Mouse (Mus musculus): ENCODE data around the gene Etfa. TPM values are rescaled to one million over a fixed set of nuclear protein-coding genes. Genes with fewer than 3 reads are reported as not detected.
A peak's percentile ranks its signal among the peaks of the same experiment; 100 is the strongest.

Gene Etfa
- polyA plus RNA-seq, 2 experiments: 77.2 to 189 TPM

- ATAC-seq (ENCODE audit: low FRiP score, low read depth) (peak; percentile 50; the same call in 1 of the 2 replicates), DNase-seq (ENCODE audit: low spot score) (peak; percentile 27)
- Histone ChIP-seq H3K9ac (ENCODE audit: low read depth, low read length, severe bottlenecking) (no peak overlapping the region), H3K4me1 (ENCODE audit: control insufficient read depth, insufficient read depth, low read length) (peaks cover 26% of the 10 kb centered on the region), H3K4me2 (replicated peaks; ENCODE audit: low read depth, low read length, severe bottlenecking) (peak overlapping the region; percentile 45), H3K9me3 (ENCODE audit: control insufficient read depth, low read length) (no peaks in the 10 kb centered on the region), H3K27ac (replicated peaks; ENCODE audit: low read depth, low read length) (no peak overlapping the region), H3K36me3 (ENCODE audit: control insufficient read depth, insufficient read depth, low read length) (no peaks in the 10 kb centered on the region), H3K27me3 (ENCODE audit: control insufficient read depth, insufficient read depth, low read length) (peaks cover 83% of the 10 kb centered on the region), H3K4me3 (replicated peaks; ENCODE audit: low read length) (peak overlapping the region; percentile 31)
- no peak for TF ChIP-seq POLR2A (IDR thresholded peaks at IDR 0.05; ENCODE audit: borderline replicate concordance, extremely low read depth, insufficient read depth, insufficient read length)
- 2% methylated on average over 55 of the region's 63 CpGs for WGBS
Measured at GRCm38 (mm10) chr9:55546176-55547010, 34.4 kb upstream of the Etfa start.

- H3K27ac ChIP-seq (replicated peaks; ENCODE audit: low read depth, low read length): no peak overlapping the region
- no peak for DNase-seq (ENCODE audit: low spot score)
- H3K9ac ChIP-seq (ENCODE audit: low read depth, low read length, severe bottlenecking): no peak overlapping the region
Measured at GRCm38 (mm10) chr9:55545556-55546175, 33.6 kb upstream of the Etfa start.

DNA sequence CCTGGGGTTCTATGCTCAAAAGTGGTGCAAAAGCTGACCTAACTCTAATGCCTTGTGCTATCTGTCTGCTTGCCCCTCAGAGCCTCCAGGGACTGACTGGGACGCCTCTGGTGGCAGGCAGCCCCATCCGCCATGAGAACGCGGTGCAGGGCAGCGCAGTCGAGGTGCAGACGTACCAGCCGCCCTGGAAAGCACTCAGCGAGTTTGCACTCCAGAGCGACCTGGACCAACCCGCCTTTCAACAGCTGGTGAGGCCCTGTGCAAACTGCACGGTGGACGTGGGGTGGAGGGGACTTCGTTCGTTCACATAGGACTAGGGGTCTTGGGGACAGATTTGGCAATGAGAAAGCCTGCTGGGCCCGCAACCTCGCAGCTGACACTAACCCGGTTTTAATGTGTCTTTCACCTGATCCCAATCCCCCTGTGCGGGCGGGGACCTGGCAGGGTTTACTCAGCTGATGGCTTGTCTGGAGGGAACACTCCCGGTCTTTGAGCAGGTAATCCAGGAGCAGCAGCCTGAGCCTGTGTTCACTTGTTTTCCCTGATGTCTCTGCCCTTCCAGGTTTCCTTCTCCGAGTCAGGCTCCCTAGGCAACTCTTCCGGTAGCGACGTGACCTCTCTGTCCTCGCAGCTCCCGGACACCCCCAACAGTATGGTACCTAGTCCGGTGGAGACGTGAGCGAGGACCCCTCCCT lies 33.0 kb upstream of the Etfa start:
- peak overlapping the region; percentile 4 for H3K4me3 ChIP-seq (replicated peaks; ENCODE audit: low read length)
- H3K9me3 ChIP-seq (ENCODE audit: control insufficient read depth, low read length): no peaks in the 10 kb centered on the region
- H3K36me3 ChIP-seq (ENCODE audit: control insufficient read depth, insufficient read depth, low read length): no peaks in the 10 kb centered on the region
- H3K27me3 ChIP-seq (ENCODE audit: control insufficient read depth, insufficient read depth, low read length): peaks cover 88% of the 10 kb centered on the region
- no peak for TF ChIP-seq POLR2A (IDR thresholded peaks at IDR 0.05; ENCODE audit: borderline replicate concordance, extremely low read depth, insufficient read depth, insufficient read length)
- H3K9ac ChIP-seq (ENCODE audit: low read depth, low read length, severe bottlenecking): no peak overlapping the region
- peak overlapping the region; percentile 45; the same call in 1 of the 2 replicates for H3K4me2 ChIP-seq (replicated peaks; ENCODE audit: low read depth, low read length, severe bottlenecking)
- DNase-seq (ENCODE audit: low spot score) (peak; percentile 18), ATAC-seq (ENCODE audit: low FRiP score, low read depth) (no peak)
- no peak overlapping the region for H3K27ac ChIP-seq (replicated peaks; ENCODE audit: low read depth, low read length)
- H3K4me1 ChIP-seq (ENCODE audit: control insufficient read depth, insufficient read depth, low read length): peaks cover 26% of the 10 kb centered on the region
- WGBS: 1% methylated on average over 29 of the region's 30 CpGs

More at GRCm38 (mm10) chr9:55545556-55546175, 33.6 kb upstream of the Etfa start:
- H3K4me1 ChIP-seq (ENCODE audit: control insufficient read depth, insufficient read depth, low read length): peaks cover 26% of the 10 kb centered on the region
- H3K27me3 ChIP-seq (ENCODE audit: control insufficient read depth, insufficient read depth, low read length): peaks cover 85% of the 10 kb centered on the region
- no peak for TF ChIP-seq POLR2A (IDR thresholded peaks at IDR 0.05; ENCODE audit: borderline replicate concordance, extremely low read depth, insufficient read depth, insufficient read length)
- WGBS: 5% methylated on average over 39 of the region's 41 CpGs
- peak overlapping the region; percentile 31 for H3K4me3 ChIP-seq (replicated peaks; ENCODE audit: low read length)
- no peaks in the 10 kb centered on the region for H3K36me3 ChIP-seq (ENCODE audit: control insufficient read depth, insufficient read depth, low read length)
- ATAC-seq (ENCODE audit: low FRiP score, low read depth): no peak
- H3K4me2 ChIP-seq (replicated peaks; ENCODE audit: low read depth, low read length, severe bottlenecking): peak overlapping the region; percentile 45
- no peaks in the 10 kb centered on the region for H3K9me3 ChIP-seq (ENCODE audit: control insufficient read depth, low read length)

DNA sequence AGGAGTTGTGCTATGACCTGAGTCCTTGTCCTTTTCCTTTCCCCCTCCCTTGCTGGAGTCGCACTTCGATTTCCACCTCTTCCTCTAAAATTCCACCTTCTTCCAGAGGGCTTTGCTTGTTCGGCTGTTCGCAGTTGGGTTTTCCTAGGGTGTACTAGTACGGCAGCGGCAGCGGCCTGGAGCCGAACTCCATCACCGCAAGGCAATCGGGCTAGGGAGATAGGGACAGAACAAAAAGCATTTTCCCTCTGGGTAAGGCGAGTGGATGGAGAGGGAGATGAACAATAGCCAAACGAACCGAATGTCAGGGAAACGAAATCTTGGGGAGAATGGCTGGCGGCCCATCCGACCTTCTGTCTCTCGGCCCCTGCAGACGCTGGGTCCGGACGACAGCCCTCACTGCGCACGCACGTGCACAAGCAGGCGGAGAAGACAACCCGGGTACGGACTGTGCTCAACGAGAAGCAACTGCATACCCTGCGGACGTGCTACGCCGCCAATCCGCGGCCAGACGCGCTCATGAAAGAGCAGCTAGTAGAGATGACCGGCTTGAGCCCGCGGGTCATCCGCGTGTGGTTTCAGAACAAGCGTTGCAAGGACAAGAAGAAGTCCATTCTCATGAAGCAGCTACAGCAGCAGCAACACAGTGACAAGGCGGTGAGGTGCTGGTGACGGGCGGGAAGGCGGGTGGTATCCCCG lies 31.8 kb upstream of the Etfa start:
- ATAC-seq (ENCODE audit: low FRiP score, low read depth) (no peak), DNase-seq (ENCODE audit: low spot score) (peak; percentile 11)
- Histone ChIP-seq H3K9me3 (ENCODE audit: control insufficient read depth, low read length) (no peaks in the 10 kb centered on the region), H3K4me2 (replicated peaks; ENCODE audit: low read depth, low read length, severe bottlenecking) (peak overlapping the region; percentile 28), H3K27ac (replicated peaks; ENCODE audit: low read depth, low read length) (no peak overlapping the region), H3K27me3 (ENCODE audit: control insufficient read depth, insufficient read depth, low read length) (peaks cover 88% of the 10 kb centered on the region), H3K4me3 (replicated peaks; ENCODE audit: low read length) (peak overlapping the region; percentile 20), H3K4me1 (ENCODE audit: control insufficient read depth, insufficient read depth, low read length) (peaks cover 26% of the 10 kb centered on the region), H3K36me3 (ENCODE audit: control insufficient read depth, insufficient read depth, low read length) (no peaks in the 10 kb centered on the region), H3K9ac (ENCODE audit: low read depth, low read length, severe bottlenecking) (no peak overlapping the region)
- no peak for TF ChIP-seq POLR2A (IDR thresholded peaks at IDR 0.05; ENCODE audit: borderline replicate concordance, extremely low read depth, insufficient read depth, insufficient read length)
- WGBS: 2% methylated on average over 46 of the region's 46 CpGs

GRCm38 (mm10) chr9:55543336-55543702 lies 31.3 kb upstream of the Etfa start:
- peaks cover 26% of the 10 kb centered on the region for H3K4me1 ChIP-seq (ENCODE audit: control insufficient read depth, insufficient read depth, low read length)
- no peak overlapping the region for H3K4me2 ChIP-seq (replicated peaks; ENCODE audit: low read depth, low read length, severe bottlenecking)
- H3K9me3 ChIP-seq (ENCODE audit: control insufficient read depth, low read length): no peaks in the 10 kb centered on the region
- no peak overlapping the region for H3K9ac ChIP-seq (ENCODE audit: low read depth, low read length, severe bottlenecking)
- no peaks in the 10 kb centered on the region for H3K36me3 ChIP-seq (ENCODE audit: control insufficient read depth, insufficient read depth, low read length)
- H3K27ac ChIP-seq (replicated peaks; ENCODE audit: low read depth, low read length): no peak overlapping the region
- ATAC-seq (ENCODE audit: low FRiP score, low read depth) (no peak), DNase-seq (ENCODE audit: low spot score) (no peak)
- no peak for TF ChIP-seq POLR2A (IDR thresholded peaks at IDR 0.05; ENCODE audit: borderline replicate concordance, extremely low read depth, insufficient read depth, insufficient read length)
- no peak overlapping the region for H3K4me3 ChIP-seq (replicated peaks; ENCODE audit: low read length)
- 27% methylated on average over 8 of the region's 8 CpGs for WGBS
- peaks cover 88% of the 10 kb centered on the region for H3K27me3 ChIP-seq (ENCODE audit: control insufficient read depth, insufficient read depth, low read length)

Measured in limb, embryonic 14.5 days (tissue).